Mouse (Mus musculus): Measurements from ENCODE around the gene Tex26.
A peak's percentile ranks its signal among the peaks of the same experiment; 100 is the strongest.

Gene Tex26

GRCm38 (mm10) chr5:149439531-149440179 is at the start of gene Tex26:
Gene Tex26, plus strand, starts transcription at chr5:149439660.
- peak; percentile 45 for DNase-seq

GRCm38 (mm10) chr5:149391574-149392375 is 47.7 kb upstream of the Tex26 start:
- no peak for DNase-seq

GRCm38 (mm10) chr5:149392420-149392988 is 47.0 kb upstream of the Tex26 start:
- no peak for DNase-seq

- DNase-seq, result no peak
Measured at GRCm38 (mm10) chr5:149401446-149401975, 37.9 kb upstream of the Tex26 start.

- no peak for DNase-seq
Measured at GRCm38 (mm10) chr5:149402029-149402428, 37.4 kb upstream of the Tex26 start.

GRCm38 (mm10) chr5:149403386-149403785 is 36.1 kb upstream of the Tex26 start:
- no peak for DNase-seq

GRCm38 (mm10) chr5:149404710-149405109 is 34.8 kb upstream of the Tex26 start:
- no peak for DNase-seq

- DNase-seq, result no peak
Measured at GRCm38 (mm10) chr5:149406791-149407276, 32.6 kb upstream of the Tex26 start.

GRCm38 (mm10) chr5:149409502-149409901 is 30.0 kb upstream of the Tex26 start:
- no peak for DNase-seq

GRCm38 (mm10) chr5:149411509-149412193 is 27.8 kb upstream of the Tex26 start, which contains the start of gene Medag:
Gene Medag, plus strand, starts transcription at chr5:149411749.
- peak; percentile 75 for DNase-seq

- no peak for DNase-seq
Measured at GRCm38 (mm10) chr5:149412194-149412575, 27.3 kb upstream of the Tex26 start.

- peak; percentile 21 for DNase-seq
Measured at GRCm38 (mm10) chr5:149412671-149413070, 26.8 kb upstream of the Tex26 start.

- no peak for DNase-seq
Measured at GRCm38 (mm10) chr5:149414369-149415167, 24.9 kb upstream of the Tex26 start.

- DNase-seq, result no peak
Measured at GRCm38 (mm10) chr5:149417381-149417780, 22.1 kb upstream of the Tex26 start.

GRCm38 (mm10) chr5:149426525-149426924 is 12.9 kb upstream of the Tex26 start:
- DNase-seq, result no peak

- DNase-seq, result no peak
Measured at GRCm38 (mm10) chr5:149427277-149428060, 12.0 kb upstream of the Tex26 start.

- DNase-seq, result no peak
Measured at GRCm38 (mm10) chr5:149428347-149428746, 11.1 kb upstream of the Tex26 start.

- peak; percentile 71 for DNase-seq
Measured at GRCm38 (mm10) chr5:149428810-149429255, 10.6 kb upstream of the Tex26 start.

GRCm38 (mm10) chr5:149429541-149429940 is 9.9 kb upstream of the Tex26 start:
- no peak for DNase-seq

GRCm38 (mm10) chr5:149430943-149431342 is 8.5 kb upstream of the Tex26 start:
- no peak for DNase-seq

- DNase-seq, result no peak
Measured at GRCm38 (mm10) chr5:149433618-149434017, 5.8 kb upstream of the Tex26 start.

Data from cerebellum, adult 8-10 months (tissue).